Mouse (Mus musculus) cerebral cortex, adult 2 months (tissue): ENCODE data around the gene Adgrl2.

Experiments used
- WGBS: fragments of 180-500 bp; shearing (Covaris S2); methylation state at CpG from one replicate; pipeline ENCODE4 v1.1.7; 2018; 5-methylcytosine and 5-hydroxymethylcytosine counted together

The Adgrl2 gene

GRCm38 (mm10) chr3:148828519-148828918, 161.8 kb downstream of the Adgrl2 start:
- WGBS, result 82% methylated on average over 10 of the region's 10 CpGs

- WGBS, result 95% methylated on average over 13 of the region's 13 CpGs
Observed at GRCm38 (mm10) chr3:148823551-148823950, 166.8 kb downstream of the Adgrl2 start.

- WGBS, result 77% methylated on average over 6 of the region's 6 CpGs
Observed at GRCm38 (mm10) chr3:148821632-148822031, 168.7 kb downstream of the Adgrl2 start.

GRCm38 (mm10) chr3:148819323-148820046, 170.9 kb downstream of the Adgrl2 start:
- 91% methylated on average over 33 of the region's 33 CpGs for WGBS

- 81% methylated on average over 6 of the region's 6 CpGs for WGBS
Observed at GRCm38 (mm10) chr3:148818414-148819105, 171.8 kb downstream of the Adgrl2 start.

- 97% methylated on average over 25 of the region's 25 CpGs for WGBS
Observed at GRCm38 (mm10) chr3:148817491-148817890, 172.9 kb downstream of the Adgrl2 start.

GRCm38 (mm10) chr3:148813121-148813520, 177.2 kb downstream of the Adgrl2 start:
- 65% methylated on average over 6 of the region's 6 CpGs for WGBS

- WGBS, result 38% methylated on average over 1 of the region's 1 CpGs
Observed at GRCm38 (mm10) chr3:148812059-148812458, 178.3 kb downstream of the Adgrl2 start.

GRCm38 (mm10) chr3:148806977-148807376, 183.4 kb downstream of the Adgrl2 start:
- 85% methylated on average over 9 of the region's 9 CpGs for WGBS

GRCm38 (mm10) chr3:148793286-148793913, 197.0 kb downstream of the Adgrl2 start:
- 70% methylated on average over 10 of the region's 10 CpGs for whole genome bisulfite sequencing

- 93% methylated on average over 6 of the region's 6 CpGs for WGBS
Observed at GRCm38 (mm10) chr3:148770310-148770709, 220.0 kb downstream of the Adgrl2 start.
